Mouse (Mus musculus) heart, postnatal 4 days (tissue): Measurements from ENCODE around the gene Pak7. TPM values are rescaled to one million over a fixed set of nuclear protein-coding genes. Genes with fewer than 3 reads are reported as not detected.

Experiments used
- total RNA-seq, 2 experiments: library from RNA; stranded (reverse); gene quantifications; 2 replicates each; pipeline ENCODE4 v1.2.3; 2021

The Pak7 gene
- total RNA-seq, 2 experiments from 2014 or later, result 0.34 to 0.41 TPM

Other genes with a start within 250 kb of the Pak7 start
- gene Ankef1, start 113.9 kb upstream of the Pak7 start, total RNA-seq, result under 1 TPM in 1 of 2 experiments, not detected in 1; 0.27 TPM